Mouse (Mus musculus): ENCODE data around the gene Chst10.

- no peak for TF ChIP-seq POLR2A (IDR thresholded peaks at IDR 0.05; ENCODE audit: borderline replicate concordance, low read depth, low read length)
- TF ChIP-seq CTCF (IDR thresholded peaks at IDR 0.05; ENCODE audit: low read depth, low read length) = no peak
These were observed 80.7 kb downstream of the Chst10 start for GRCm38 (mm10) chr1:38817268-38817667.

All from bone marrow macrophage, adult 2 months (primary cell).